Mouse (Mus musculus) c-Kit-negative CD71-positive TER-119-positive erythroid progenitor cells, embryonic 14.5 days (primary cell): ENCODE results near the gene Cfap300.

Experiments used
- DNase-seq: peaks from one replicate; pipeline ENCODE4 v3.0.0-alpha.2; 2013; ENCODE audit warnings: low read depth, low spot score

Cfap300 gene

GRCm38 (mm10) chr9:8042338-8043043 is at the start of gene Cfap300:
Cfap300 (minus strand) TSS chr9:8042823.
- peak; percentile 65 for DNase-seq

- DNase-seq, result no peak
These were observed 36.3 kb upstream of the Cfap300 start for GRCm38 (mm10) chr9:8078882-8079281.

GRCm38 (mm10) chr9:8074345-8074744 is 31.7 kb upstream of the Cfap300 start:
- DNase-seq, result no peak

- no peak for DNase-seq
These were observed 30.7 kb upstream of the Cfap300 start for GRCm38 (mm10) chr9:8073203-8073755.

GRCm38 (mm10) chr9:8059636-8060035 is 17.0 kb upstream of the Cfap300 start:
- no peak for DNase-seq

GRCm38 (mm10) chr9:8054831-8055230 is 12.2 kb upstream of the Cfap300 start:
- no peak for DNase-seq

GRCm38 (mm10) chr9:8043044-8043387 is 393 bp upstream of the Cfap300 start:
- no peak for DNase-seq

GRCm38 (mm10) chr9:8035546-8035945 is 7.1 kb downstream of the Cfap300 start:
- DNase-seq, result no peak

GRCm38 (mm10) chr9:8035091-8035490 is 7.5 kb downstream of the Cfap300 start:
- DNase-seq, result no peak

- no peak for DNase-seq
These were observed 8.5 kb downstream of the Cfap300 start for GRCm38 (mm10) chr9:8034143-8034542.

GRCm38 (mm10) chr9:8032847-8033246 is 9.8 kb downstream of the Cfap300 start:
- no peak for DNase-seq

- no peak for DNase-seq
These were observed 24.0 kb downstream of the Cfap300 start for GRCm38 (mm10) chr9:8018609-8019008.

GRCm38 (mm10) chr9:8017253-8017913 is 25.2 kb downstream of the Cfap300 start:
- no peak for DNase-seq

GRCm38 (mm10) chr9:8004370-8004991 is 38.1 kb downstream of the Cfap300 start, which contains the start of gene Yap1:
Yap1 (minus strand) TSS chr9:8004596.
- no peak for DNase-seq

GRCm38 (mm10) chr9:8003301-8004271 is 39.0 kb downstream of the Cfap300 start:
- no peak for DNase-seq

GRCm38 (mm10) chr9:8002806-8003205 is 39.8 kb downstream of the Cfap300 start:
- DNase-seq, result no peak

GRCm38 (mm10) chr9:8001352-8001751 is 41.3 kb downstream of the Cfap300 start:
- no peak for DNase-seq

GRCm38 (mm10) chr9:7994275-7994674 is 48.3 kb downstream of the Cfap300 start:
- DNase-seq, result no peak

- DNase-seq, result no peak
These were observed 50.0 kb downstream of the Cfap300 start for GRCm38 (mm10) chr9:7992651-7993050.

GRCm38 (mm10) chr9:7990897-7991296 is 51.7 kb downstream of the Cfap300 start:
- DNase-seq, result no peak

- DNase-seq, result no peak
These were observed 55.5 kb downstream of the Cfap300 start for GRCm38 (mm10) chr9:7987119-7987518.
